Mouse (Mus musculus): ENCODE measurements around the gene Keap1. TPM values are rescaled to one million over a fixed set of nuclear protein-coding genes. Genes with fewer than 3 reads are reported as not detected.
A peak's percentile ranks its signal among the peaks of the same experiment; 100 is the strongest.
"Not testable (repeated sequence)": the region's sequence is repeated elsewhere in the genome, so short reads cannot be mapped to it uniquely, and the experiment has no call there.

The Keap1 gene
- polyA plus RNA-seq, 1 experiment from 2014 or later = 49.7 TPM

GRCm38 (mm10) chr9:21233366-21233765, 5.8 kb downstream of the Keap1 start:
- DNase-seq (ENCODE audit: low read depth, low spot score) (no peak), ATAC-seq (no peak)
- in situ Hi-C loops (cut with MboI; ENCODE audit: low pct_unique_long_range_greater_than_20kb) = no loop called here
- POLR2A ChIA-PET = no interaction called here
- CTCF ChIA-PET = interaction anchor here (1.0 to 1.4 kb wide), 3 partner anchors 12 to 124 kb away, joined by 3 to 5 read pairs (median 4); no protein-coding TSS in a partner anchor
- TF ChIP-seq CTCF (IDR thresholded peaks at IDR 0.05) = no peak
- no peaks in the 10 kb centered on the region for H3K27me3 ChIP-seq

DNA sequence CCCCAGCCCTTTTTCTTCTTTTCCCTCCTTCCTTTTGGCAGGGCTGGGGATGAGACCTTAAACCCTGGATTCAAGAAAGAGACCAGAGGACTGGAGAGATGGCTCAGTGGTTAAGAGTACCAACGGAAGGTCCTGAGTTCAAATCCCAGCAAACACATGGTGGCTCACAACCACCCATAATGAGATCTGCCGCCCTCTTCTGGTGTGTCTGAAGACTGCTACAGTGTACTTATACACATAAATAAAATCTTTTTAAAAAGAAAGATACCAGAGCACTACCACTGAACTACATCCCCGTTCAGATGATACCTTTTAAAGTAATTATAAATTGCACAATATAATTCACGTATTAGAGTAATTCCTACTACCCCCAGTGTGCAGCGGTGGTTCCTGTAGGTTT, 6.3 kb downstream of the Keap1 start:
- no peak for TF ChIP-seq CTCF (IDR thresholded peaks at IDR 0.05)
- no peak for DNase-seq (ENCODE audit: low read depth, low spot score)
- in situ Hi-C loops (cut with MboI; ENCODE audit: low pct_unique_long_range_greater_than_20kb) = no loop called here
- ChIA-PET POLR2A (no interaction called here), CTCF (no interaction called here)
- no peaks in the 10 kb centered on the region for H3K27me3 ChIP-seq
- ATAC-seq = no peak

DNA sequence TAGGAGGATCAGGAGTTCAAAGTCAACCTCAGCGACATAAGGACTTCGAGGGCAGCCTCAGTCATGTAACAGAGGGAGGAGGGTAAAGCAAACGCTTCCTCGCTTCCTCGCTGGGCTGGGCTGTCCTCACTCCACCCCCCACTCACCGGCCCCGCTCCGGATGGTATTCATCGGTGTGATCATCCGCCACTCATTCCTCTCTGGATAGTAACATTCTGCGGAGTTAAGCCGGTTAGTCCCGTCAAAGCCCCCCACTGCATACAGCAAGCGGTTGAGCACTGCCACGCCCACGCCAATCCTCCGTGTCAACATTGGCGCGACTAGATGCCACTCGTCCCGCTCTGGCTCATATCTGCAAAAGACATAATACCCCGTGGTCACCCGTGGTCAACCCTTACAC, 7.6 kb downstream of the Keap1 start:
- POLR2A ChIA-PET = no interaction called here
- in situ Hi-C loops (cut with MboI; ENCODE audit: low pct_unique_long_range_greater_than_20kb) = no loop called here
- CTCF ChIA-PET = no interaction called here

DNA sequence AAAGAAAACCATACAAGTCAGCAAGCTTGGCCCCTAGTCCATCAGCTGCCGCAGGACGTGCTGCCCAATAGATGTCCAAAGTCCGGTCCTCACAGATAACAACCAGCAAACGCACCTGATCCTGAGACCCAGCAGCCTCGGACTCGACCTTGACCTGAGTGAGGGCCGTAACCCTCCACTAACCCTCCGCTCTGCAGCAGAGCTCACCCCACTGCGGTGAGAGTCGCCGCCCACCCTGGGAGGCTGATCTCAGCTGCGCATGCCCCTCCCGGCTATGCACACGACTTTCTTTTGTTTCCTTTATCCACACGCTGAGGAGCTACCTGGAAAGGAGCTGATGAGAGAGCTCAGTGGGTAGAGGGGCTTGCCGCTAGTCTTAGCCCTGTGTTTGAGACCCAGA, 11.8 kb downstream of the Keap1 start:
- POLR2A ChIA-PET = no interaction called here

More for the DNA sequence above, 7.6 kb downstream of the Keap1 start:
- no peak for TF ChIP-seq CTCF (IDR thresholded peaks at IDR 0.05)
- no peaks in the 10 kb centered on the region for H3K27me3 ChIP-seq
- ATAC-seq = no peak
- no peak for DNase-seq (ENCODE audit: low read depth, low spot score)

DNA sequence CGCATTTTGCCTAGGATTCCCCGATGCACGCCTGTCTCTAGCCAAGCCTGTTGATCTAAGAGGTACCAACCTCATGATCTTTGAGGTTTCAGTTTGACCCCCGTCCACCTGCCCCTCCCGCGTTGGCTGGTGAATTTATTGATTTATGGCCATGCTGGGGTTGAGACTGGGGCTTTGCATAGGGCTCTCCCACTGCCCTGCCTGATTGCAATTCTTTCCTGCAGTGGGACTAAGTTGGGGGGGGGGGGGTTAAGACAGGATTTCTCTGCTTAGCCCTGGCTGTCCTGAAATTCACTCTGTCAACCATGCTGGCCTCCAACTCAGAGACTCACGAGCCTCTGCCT, 13.8 kb downstream of the Keap1 start:
- DNase-seq (ENCODE audit: low read depth, low spot score) = no peak
- H3K27me3 ChIP-seq = no peaks in the 10 kb centered on the region
- ChIA-PET CTCF (interaction anchor here (1.3 kb wide), 1 partner anchor 10 kb away, joined by 3 read pairs; no protein-coding TSS in a partner anchor), POLR2A (interaction anchor here (0.6 kb wide), 1 partner anchor 42 kb away, joined by 3 read pairs; no protein-coding TSS in a partner anchor)
- ATAC-seq = no peak
- TF ChIP-seq CTCF (IDR thresholded peaks at IDR 0.05) = no peak
- in situ Hi-C loops (cut with MboI; ENCODE audit: low pct_unique_long_range_greater_than_20kb) = no loop called here

More for the DNA sequence above, 11.8 kb downstream of the Keap1 start:
- in situ Hi-C loops (cut with MboI; ENCODE audit: low pct_unique_long_range_greater_than_20kb) = no loop called here
- H3K27me3 ChIP-seq = no peaks in the 10 kb centered on the region
- CTCF ChIA-PET = interaction anchor here (0.8 kb wide), 1 partner anchor 37 kb away, joined by 3 read pairs; no protein-coding TSS in a partner anchor
- DNase-seq (ENCODE audit: low read depth, low spot score) = no peak
- TF ChIP-seq CTCF (IDR thresholded peaks at IDR 0.05) = no peak
- no peak for ATAC-seq

DNA sequence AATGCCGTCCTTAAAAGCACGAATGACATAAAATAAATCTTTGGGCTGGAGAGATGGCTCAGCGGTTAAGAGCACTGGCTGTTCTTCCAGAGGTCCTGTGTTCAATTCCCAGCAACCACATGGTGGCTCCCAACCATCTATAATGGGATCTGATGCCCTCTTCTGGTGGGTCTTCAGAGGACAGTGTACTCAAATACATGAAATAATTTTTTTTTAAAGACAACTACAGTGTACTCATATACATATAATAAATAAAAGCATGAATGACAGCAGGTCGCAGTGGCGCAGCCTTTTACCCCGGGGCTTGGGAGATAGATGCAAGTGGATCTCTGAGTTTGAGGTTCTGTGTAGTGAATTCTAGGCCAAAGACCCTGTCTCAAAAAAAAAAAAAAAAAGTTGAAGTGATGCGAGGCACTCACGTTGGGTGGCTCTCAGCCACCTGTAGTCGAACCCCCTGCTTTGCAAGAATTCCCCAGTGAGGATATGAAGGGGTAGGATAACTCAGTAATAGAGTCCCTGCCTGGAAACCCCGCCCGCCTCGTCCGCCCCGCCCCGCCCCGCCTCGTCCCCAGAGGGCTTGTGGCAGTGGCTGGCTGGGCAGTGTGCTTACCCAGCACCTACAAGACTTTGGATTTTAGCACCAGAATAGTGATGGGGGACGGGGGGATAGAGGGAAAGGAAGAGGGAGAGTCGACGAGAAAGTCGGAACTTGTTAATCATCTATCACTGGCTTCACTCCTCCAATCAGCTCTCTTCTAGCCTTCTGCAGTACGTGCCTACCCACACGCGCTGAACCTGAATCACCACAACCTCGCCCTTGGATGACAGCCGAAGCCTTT, 14.4 kb downstream of the Keap1 start:
- ChIA-PET CTCF (interaction anchor here (1.3 kb wide), 1 partner anchor 11 kb away, joined by 3 read pairs; no protein-coding TSS in a partner anchor), POLR2A (no interaction called here)
- in situ Hi-C loops (cut with MboI; ENCODE audit: low pct_unique_long_range_greater_than_20kb) = no loop called here
- ATAC-seq = peak; percentile 46
- no peaks in the 10 kb centered on the region for H3K27me3 ChIP-seq
- TF ChIP-seq CTCF (IDR thresholded peaks at IDR 0.05) = no peak
- DNase-seq (ENCODE audit: low read depth, low spot score) = no peak

GRCm38 (mm10) chr9:21223906-21224305, 15.3 kb downstream of the Keap1 start:
- no peaks in the 10 kb centered on the region for H3K27me3 ChIP-seq
- no peak for TF ChIP-seq CTCF (IDR thresholded peaks at IDR 0.05)
- DNase-seq (ENCODE audit: low read depth, low spot score) = no peak
- ChIA-PET POLR2A (interaction anchor here (0.6 to 1.1 kb wide), 2 partner anchors 55 to 193 kb away, joined by 3 to 6 read pairs; no protein-coding TSS in a partner anchor), CTCF (interaction anchor here (1.2 kb wide), 2 partner anchors 14 to 20 kb away, joined by 3 read pairs; no protein-coding TSS in a partner anchor)
- ATAC-seq = no peak
- in situ Hi-C loops (cut with MboI; ENCODE audit: low pct_unique_long_range_greater_than_20kb) = no loop called here

GRCm38 (mm10) chr9:21223490-21223889, 15.7 kb downstream of the Keap1 start:
- POLR2A ChIA-PET = interaction anchor here (0.6 to 1.1 kb wide), 3 partner anchors 54 to 192 kb away, joined by 3 to 6 read pairs (median 3); no protein-coding TSS in a partner anchor
- in situ Hi-C loops (cut with MboI; ENCODE audit: low pct_unique_long_range_greater_than_20kb); DNase-seq (ENCODE audit: low read depth, low spot score); ATAC-seq; H3K27me3 ChIP-seq: not testable (repeated sequence)
- CTCF ChIA-PET = interaction anchor here (1.1 to 1.2 kb wide), 3 partner anchors 15 to 134 kb away, joined by 3 read pairs; no protein-coding TSS in a partner anchor

DNA sequence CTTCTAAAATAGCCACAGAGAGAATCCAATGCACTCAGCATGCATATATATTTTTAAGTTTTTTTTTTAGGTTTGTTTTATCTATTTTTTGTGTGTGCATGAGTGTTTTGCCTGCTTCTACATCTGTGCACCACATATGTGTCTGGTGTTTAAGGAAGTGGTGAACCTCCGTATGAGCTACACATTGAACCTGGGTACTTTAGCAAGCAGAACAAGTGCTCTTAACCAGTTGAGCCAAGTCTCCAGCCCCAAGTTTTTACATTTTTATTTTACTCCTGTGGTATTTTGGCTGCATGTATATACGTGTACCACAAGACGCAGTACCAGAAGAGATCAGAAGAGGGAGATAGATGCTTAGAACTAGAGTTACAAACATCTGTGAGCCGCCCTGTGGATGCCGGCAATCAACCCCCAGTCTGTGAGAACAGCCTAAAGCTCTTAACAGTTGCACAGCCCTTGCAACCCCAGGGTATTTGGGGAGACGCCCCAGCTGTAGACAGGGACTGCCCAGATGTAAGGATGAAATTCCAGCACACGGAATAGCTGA, 17.7 kb downstream of the Keap1 start:
- H3K27me3 ChIP-seq = no peaks in the 10 kb centered on the region
- DNase-seq (ENCODE audit: low read depth, low spot score) (no peak), ATAC-seq (no peak)
- POLR2A ChIA-PET = no interaction called here
- peak; percentile 63 for TF ChIP-seq CTCF (IDR thresholded peaks at IDR 0.05)
- in situ Hi-C loops (cut with MboI; ENCODE audit: low pct_unique_long_range_greater_than_20kb) = no loop called here
- CTCF ChIA-PET = interaction anchor here (0.7 to 2.7 kb wide), 18 partner anchors 12 to 225 kb away, joined by 3 to 14 read pairs (median 4); partner anchors contain the start of gene Slc44a2

DNA sequence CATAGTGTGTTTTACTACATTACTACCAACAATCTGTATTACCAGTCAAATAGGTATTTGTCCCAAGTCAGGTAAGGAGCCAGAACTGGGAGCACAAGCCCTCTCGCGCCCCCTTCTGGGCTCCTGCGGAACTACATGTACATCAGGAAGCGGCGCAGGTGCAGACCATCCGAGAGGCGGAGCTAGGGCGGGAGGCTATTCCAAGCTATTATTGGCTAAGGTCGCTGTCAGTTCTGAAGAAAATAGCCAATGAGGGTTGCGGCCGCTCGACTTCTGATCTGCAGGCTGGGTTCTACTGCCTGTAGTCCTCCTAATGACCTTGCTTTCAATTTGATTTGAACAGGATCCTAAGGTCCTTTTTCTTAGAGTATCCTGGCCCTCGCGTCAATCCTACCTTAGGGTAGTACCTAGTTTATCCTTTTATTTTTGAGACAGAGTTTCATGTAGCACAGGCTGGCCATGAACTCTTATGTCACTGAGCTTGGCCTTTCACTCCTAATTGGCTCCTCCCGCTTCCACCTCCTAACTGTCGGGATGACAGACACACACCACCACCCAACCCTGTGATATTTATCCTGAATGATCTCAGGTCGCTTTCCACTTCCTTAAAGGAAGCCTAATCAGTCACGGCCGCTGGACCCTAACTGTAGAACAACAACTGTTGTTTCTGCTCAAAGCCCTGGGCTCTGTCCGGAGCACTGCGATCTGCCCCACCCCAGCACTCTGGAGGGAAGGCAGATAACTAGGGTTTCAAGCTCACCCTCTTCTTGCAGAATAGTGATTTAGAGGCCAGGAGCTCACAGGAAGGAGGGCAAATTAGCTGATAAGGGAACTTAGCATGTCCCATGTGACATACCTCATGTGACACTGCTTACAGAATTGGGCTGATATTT, 18.4 kb downstream of the Keap1 start:
- CTCF ChIA-PET = interaction anchor here (0.6 to 2.7 kb wide), 30 partner anchors 9 to 317 kb away, joined by 3 to 14 read pairs (median 4); partner anchors contain the start of gene Slc44a2
- in situ Hi-C loops (cut with MboI; ENCODE audit: low pct_unique_long_range_greater_than_20kb) = no loop called here
- peak; percentile 98 for TF ChIP-seq CTCF (IDR thresholded peaks at IDR 0.05)
- ATAC-seq = peak; percentile 92
- POLR2A ChIA-PET = no interaction called here
- H3K27me3 ChIP-seq = no peaks in the 10 kb centered on the region
- peak; percentile 70 for DNase-seq (ENCODE audit: low read depth, low spot score)

All from Patski (cell line).